Mouse (Mus musculus) Muller cell, postnatal 12 days (primary cell): ENCODE measurements at regions not wholly inside any gene's neighbourhood (a gene's known extent, or its start where the extent isn't known, plus 50 kb on each side); places are given as distances from the start of the nearest gene placed in this dataset.

Source experiments
- DNase-seq: peaks from one replicate; pipeline ENCODE4 v3.0.0-alpha.2; 2015; ENCODE audit errors: inconsistent ontology term

- no peak for DNase-seq
Observed at GRCm38 (mm10) chr12:9921591-9922198, 351.8 kb downstream of the Osr1 start.

- DNase-seq, result no peak
Observed at GRCm38 (mm10) chr12:9924561-9924960, 354.6 kb downstream of the Osr1 start.

GRCm38 (mm10) chr12:9934158-9934557 is 364.2 kb downstream of the Osr1 start:
- no peak for DNase-seq

GRCm38 (mm10) chr12:9941357-9941756 is 371.4 kb downstream of the Osr1 start:
- no peak for DNase-seq

GRCm38 (mm10) chr12:9941823-9942222 is 371.9 kb downstream of the Osr1 start:
- DNase-seq, result no peak

GRCm38 (mm10) chr12:9948784-9949183 is 378.9 kb downstream of the Osr1 start:
- DNase-seq, result no peak

GRCm38 (mm10) chr12:9952372-9952771 is 382.5 kb downstream of the Osr1 start:
- DNase-seq, result no peak

- DNase-seq, result no peak
Observed at GRCm38 (mm10) chr12:9954178-9954888, 384.4 kb downstream of the Osr1 start.

GRCm38 (mm10) chr12:9969390-9969789 is 399.5 kb downstream of the Osr1 start:
- DNase-seq, result no peak

GRCm38 (mm10) chr12:9970771-9971170 is 399.0 kb upstream of the Nt5c1b start:
- DNase-seq, result no peak

GRCm38 (mm10) chr12:9978494-9979112 is 391.2 kb upstream of the Nt5c1b start:
- no peak for DNase-seq

GRCm38 (mm10) chr12:9979113-9979507 is 390.7 kb upstream of the Nt5c1b start:
- peak; percentile 94 for DNase-seq

GRCm38 (mm10) chr12:9991305-9991704 is 378.5 kb upstream of the Nt5c1b start:
- DNase-seq, result no peak

GRCm38 (mm10) chr12:9995670-9996069 is 374.1 kb upstream of the Nt5c1b start:
- no peak for DNase-seq

GRCm38 (mm10) chr12:9996455-9997189 is 373.2 kb upstream of the Nt5c1b start:
- no peak for DNase-seq

- no peak for DNase-seq
Observed at GRCm38 (mm10) chr12:9997190-9997561, 372.6 kb upstream of the Nt5c1b start.

- no peak for DNase-seq
Observed at GRCm38 (mm10) chr12:9997571-9997970, 372.2 kb upstream of the Nt5c1b start.

- no peak for DNase-seq
Observed at GRCm38 (mm10) chr12:9999933-10000332, 369.8 kb upstream of the Nt5c1b start.

GRCm38 (mm10) chr12:10008473-10008872 is 361.3 kb upstream of the Nt5c1b start:
- DNase-seq, result no peak

GRCm38 (mm10) chr12:10016710-10017581 is 352.8 kb upstream of the Nt5c1b start:
- no peak for DNase-seq

- no peak for DNase-seq
Observed at GRCm38 (mm10) chr12:10035479-10035878, 334.3 kb upstream of the Nt5c1b start.
